Mouse (Mus musculus) testis, adult 2 months (tissue): Measurements from ENCODE around the gene Krt222.

Experiments
- CTCF ChIP-seq: fragments of 200-500 bp; IDR thresholded peaks from 2 replicates; pipeline ENCODE4 v1.5.1; 2012; ENCODE audit warnings: low read depth, mild to moderate bottlenecking, inconsistent platforms, low read length, moderate library complexity; ENCODE audit not compliant: control insufficient read depth, insufficient read depth, insufficient replicate concordance
- POLR2A ChIP-seq: fragments of 200-500 bp; IDR thresholded peaks from 2 replicates; pipeline ENCODE4 v1.6.1; 2012; ENCODE audit warnings: low read depth, mild to moderate bottlenecking, inconsistent platforms, low read length, moderate library complexity; ENCODE audit not compliant: control insufficient read depth

DNA sequence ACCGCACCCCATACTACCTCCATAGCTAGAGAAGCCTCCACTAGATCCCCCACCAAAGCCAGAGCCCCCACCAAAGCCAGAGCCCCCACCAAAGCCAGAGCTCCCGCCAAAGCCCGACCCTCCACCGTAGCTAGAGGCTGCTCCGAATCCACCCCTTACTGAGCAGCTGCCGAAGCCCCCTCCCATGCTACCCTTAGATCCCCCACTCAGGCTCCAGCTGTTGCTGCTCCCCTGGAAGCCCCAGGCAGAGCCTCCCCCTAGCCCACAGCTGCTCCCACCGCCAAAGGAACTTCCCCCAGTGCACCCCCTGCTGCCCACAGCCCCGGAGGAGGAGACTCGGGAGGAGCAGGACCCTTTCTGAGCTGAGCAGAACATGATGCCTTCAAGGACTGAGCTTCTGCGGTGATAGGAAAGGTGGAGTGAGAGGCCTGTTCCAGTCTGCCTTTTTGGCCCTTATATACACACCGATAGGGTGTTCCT, 41.0 kb upstream of the Krt222 start, which contains the start of gene Krt24:
- TF ChIP-seq CTCF (no peak), POLR2A (no peak)
